Mouse (Mus musculus): ENCODE data around the gene Astn1. TPM values are rescaled to one million over a fixed set of nuclear protein-coding genes. Genes with fewer than 3 reads are reported as not detected.

Gene Astn1
- polyA plus RNA-seq, 1 experiment = 0.55 TPM

DNA sequence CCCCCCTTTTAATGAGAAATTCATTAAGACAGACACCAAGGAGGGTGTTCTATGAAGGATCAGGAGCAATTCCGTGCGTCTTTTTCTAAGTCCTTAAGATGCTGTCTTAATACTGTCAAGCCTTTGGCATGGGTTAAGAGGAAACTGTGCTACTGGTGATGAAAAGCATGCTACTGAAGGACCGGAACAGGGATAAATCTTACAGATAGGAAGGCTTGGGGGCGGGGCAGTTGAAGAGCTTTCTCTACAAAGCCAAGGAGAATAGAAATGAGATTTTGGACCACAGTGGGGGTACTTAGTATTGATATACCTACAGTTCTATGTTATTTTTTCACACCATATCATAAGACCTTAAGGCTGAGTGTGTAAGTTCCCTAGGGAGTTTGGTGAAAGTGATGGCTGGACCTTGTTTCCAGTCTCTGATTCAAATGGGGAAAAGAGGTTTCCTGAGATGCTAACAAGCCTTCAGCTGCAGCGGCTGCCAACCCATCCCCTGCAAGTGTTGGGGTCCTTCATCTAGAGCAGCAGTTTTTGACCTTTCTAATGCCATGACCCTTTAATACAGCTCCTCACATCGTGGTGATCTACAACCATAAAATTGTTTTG, 378.2 kb downstream of the Astn1 start:
- no peak for DNase-seq (ENCODE audit: low spot score)

DNA sequence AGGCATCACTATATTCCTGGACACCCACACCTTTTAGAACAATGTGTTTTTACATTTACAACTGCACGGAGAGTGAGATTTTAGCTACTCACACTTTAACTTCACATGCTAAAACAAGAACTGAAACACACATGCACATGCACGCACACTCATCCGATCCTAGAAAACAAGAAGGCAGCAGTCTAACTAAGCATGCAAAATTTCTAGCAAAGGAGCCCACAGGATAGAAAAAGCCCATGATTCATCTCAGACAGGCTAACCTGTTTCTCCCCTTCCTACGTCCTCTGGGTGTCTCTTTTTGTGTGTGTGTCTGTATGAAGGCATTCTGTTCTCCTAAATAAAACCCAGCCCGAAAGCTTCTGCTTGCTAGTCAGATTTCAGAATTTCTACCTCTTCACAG, 378.9 kb downstream of the Astn1 start:
- no peak for DNase-seq (ENCODE audit: low spot score)

Other genes with a start within 250 kb of the Astn1 start
- gene Brinp2, start 5.9 kb upstream of the Astn1 start, polyA plus RNA-seq (2012; rRNA removed) = 1.6 and 2.0 TPM in 2 replicates